Mouse (Mus musculus): Measurements from ENCODE around the gene Emilin2. TPM values are rescaled to one million over a fixed set of nuclear protein-coding genes. Genes with fewer than 3 reads are reported as not detected.

Emilin2 gene
- polyA plus RNA-seq, 1 experiment from 2014 or later = 9.6 TPM

GRCm38 (mm10) chr17:71277701-71278491 lies 33.9 kb downstream of the Emilin2 start:
- H3K4me3 ChIP-seq = no peak overlapping the region
- no peaks in the 10 kb centered on the region for H3K4me1 ChIP-seq
- ATAC-seq (ENCODE audit: low FRiP score) = no peak
- H3K9me3 ChIP-seq (replicated peaks) = no peaks in the 10 kb centered on the region
- H3K4me2 ChIP-seq (replicated peaks) = no peak overlapping the region
- no peak overlapping the region for H3K9ac ChIP-seq
- 0 out of 2 replicates have a peak, but pooled peaks cover 4% of the 10 kb centered on the region for H3K36me3 ChIP-seq
- no peaks in the 10 kb centered on the region for H3K27me3 ChIP-seq
- no peak overlapping the region for H3K27ac ChIP-seq
- WGBS = 93% methylated on average over 6 of the region's 6 CpGs

GRCm38 (mm10) chr17:71276771-71277170 lies 35.0 kb downstream of the Emilin2 start:
- Histone ChIP-seq H3K9me3 (replicated peaks) (no peaks in the 10 kb centered on the region), H3K36me3 (0 out of 2 replicates have a peak, but pooled peaks cover 4% of the 10 kb centered on the region), H3K4me1 (no peaks in the 10 kb centered on the region), H3K27ac (no peak overlapping the region), H3K4me3 (no peak overlapping the region), H3K4me2 (replicated peaks) (no peak overlapping the region), H3K9ac (no peak overlapping the region), H3K27me3 (no peaks in the 10 kb centered on the region)
- 95% methylated on average over 10 of the region's 10 CpGs for WGBS
- no peak for ATAC-seq (ENCODE audit: low FRiP score)

- Histone ChIP-seq H3K9ac (no peak overlapping the region), H3K27ac (no peak overlapping the region), H3K4me1 (no peaks in the 10 kb centered on the region), H3K9me3 (replicated peaks) (no peaks in the 10 kb centered on the region), H3K36me3 (0 out of 2 replicates have a peak, but pooled peaks cover 4% of the 10 kb centered on the region), H3K27me3 (no peaks in the 10 kb centered on the region), H3K4me2 (replicated peaks) (no peak overlapping the region), H3K4me3 (no peak overlapping the region)
- WGBS = 92% methylated on average over 12 of the region's 12 CpGs
- no peak for ATAC-seq (ENCODE audit: low FRiP score)
Observed at GRCm38 (mm10) chr17:71273901-71274300, 37.9 kb downstream of the Emilin2 start.

- WGBS = 89% methylated on average over 3 of the region's 3 CpGs
- Histone ChIP-seq H3K4me2 (replicated peaks) (no peak overlapping the region), H3K36me3 (no peaks in the 10 kb centered on the region), H3K9me3 (replicated peaks) (no peaks in the 10 kb centered on the region), H3K9ac (no peak overlapping the region), H3K4me1 (no peaks in the 10 kb centered on the region), H3K27ac (no peak overlapping the region), H3K27me3 (no peaks in the 10 kb centered on the region), H3K4me3 (no peak overlapping the region)
- 0 out of 2 replicates have a peak, but pooled peaks have one; percentile 16 for ATAC-seq (ENCODE audit: low FRiP score)
Observed at GRCm38 (mm10) chr17:71268599-71268998, 43.2 kb downstream of the Emilin2 start.

- H3K4me3 ChIP-seq = no peak overlapping the region
- H3K9me3 ChIP-seq (replicated peaks) = no peaks in the 10 kb centered on the region
- no peak overlapping the region for H3K4me2 ChIP-seq (replicated peaks)
- 84% methylated on average over 10 of the region's 10 CpGs for WGBS
- ATAC-seq (ENCODE audit: low FRiP score) = 0 out of 2 replicates have a peak, but pooled peaks have one; percentile 38
- H3K36me3 ChIP-seq = no peaks in the 10 kb centered on the region
- no peaks in the 10 kb centered on the region for H3K27me3 ChIP-seq
- no peak overlapping the region for H3K27ac ChIP-seq
- H3K9ac ChIP-seq = no peak overlapping the region
- no peaks in the 10 kb centered on the region for H3K4me1 ChIP-seq
Observed at GRCm38 (mm10) chr17:71268152-71268551, 43.6 kb downstream of the Emilin2 start.

GRCm38 (mm10) chr17:71267374-71267773 lies 44.4 kb downstream of the Emilin2 start:
- WGBS = 88% methylated on average over 8 of the region's 8 CpGs

GRCm38 (mm10) chr17:71265336-71266051 lies 46.3 kb downstream of the Emilin2 start:
- Histone ChIP-seq H3K9ac (no peak overlapping the region), H3K27ac (no peak overlapping the region), H3K4me2 (replicated peaks) (no peak overlapping the region), H3K9me3 (replicated peaks) (no peaks in the 10 kb centered on the region), H3K27me3 (no peaks in the 10 kb centered on the region), H3K36me3 (no peaks in the 10 kb centered on the region), H3K4me3 (no peak overlapping the region), H3K4me1 (no peaks in the 10 kb centered on the region)
- 81% methylated on average over 5 of the region's 5 CpGs for WGBS
- no peak for ATAC-seq (ENCODE audit: low FRiP score)

More at GRCm38 (mm10) chr17:71267374-71267773, 44.4 kb downstream of the Emilin2 start:
- no peak overlapping the region for H3K4me3 ChIP-seq
- H3K9ac ChIP-seq = no peak overlapping the region
- ATAC-seq (ENCODE audit: low FRiP score) = no peak
- no peaks in the 10 kb centered on the region for H3K36me3 ChIP-seq
- no peak overlapping the region for H3K4me2 ChIP-seq (replicated peaks)
- H3K4me1 ChIP-seq = no peaks in the 10 kb centered on the region
- no peaks in the 10 kb centered on the region for H3K9me3 ChIP-seq (replicated peaks)
- H3K27me3 ChIP-seq = no peaks in the 10 kb centered on the region
- no peak overlapping the region for H3K27ac ChIP-seq

GRCm38 (mm10) chr17:71264739-71265138 lies 47.0 kb downstream of the Emilin2 start:
- 75% methylated on average over 4 of the region's 4 CpGs for WGBS
- Histone ChIP-seq H3K27me3 (no peaks in the 10 kb centered on the region), H3K27ac (no peak overlapping the region), H3K36me3 (no peaks in the 10 kb centered on the region), H3K4me1 (no peaks in the 10 kb centered on the region), H3K9ac (no peak overlapping the region), H3K4me3 (no peak overlapping the region), H3K9me3 (replicated peaks) (no peaks in the 10 kb centered on the region), H3K4me2 (replicated peaks) (no peak overlapping the region)
- no peak for ATAC-seq (ENCODE audit: low FRiP score)

GRCm38 (mm10) chr17:71263136-71263535 lies 48.6 kb downstream of the Emilin2 start:
- H3K9me3 ChIP-seq (replicated peaks) = no peaks in the 10 kb centered on the region
- H3K4me3 ChIP-seq = no peak overlapping the region
- no peak overlapping the region for H3K27ac ChIP-seq
- 81% methylated on average over 6 of the region's 6 CpGs for WGBS
- no peaks in the 10 kb centered on the region for H3K36me3 ChIP-seq
- ATAC-seq (ENCODE audit: low FRiP score) = no peak
- no peaks in the 10 kb centered on the region for H3K4me1 ChIP-seq
- H3K9ac ChIP-seq = no peak overlapping the region
- no peak overlapping the region for H3K4me2 ChIP-seq (replicated peaks)
- no peaks in the 10 kb centered on the region for H3K27me3 ChIP-seq

GRCm38 (mm10) chr17:71260658-71261057 lies 51.1 kb downstream of the Emilin2 start:
- 39% methylated on average over 3 of the region's 3 CpGs for WGBS
- no peaks in the 10 kb centered on the region for H3K27me3 ChIP-seq
- H3K27ac ChIP-seq = no peak overlapping the region
- no peak overlapping the region for H3K4me2 ChIP-seq (replicated peaks)
- H3K9ac ChIP-seq = no peak overlapping the region
- no peak overlapping the region for H3K4me3 ChIP-seq
- H3K9me3 ChIP-seq (replicated peaks) = no peaks in the 10 kb centered on the region
- no peaks in the 10 kb centered on the region for H3K36me3 ChIP-seq
- no peak for ATAC-seq (ENCODE audit: low FRiP score)
- H3K4me1 ChIP-seq = no peaks in the 10 kb centered on the region

GRCm38 (mm10) chr17:71259727-71260126 lies 52.1 kb downstream of the Emilin2 start:
- Histone ChIP-seq H3K27me3 (no peaks in the 10 kb centered on the region), H3K4me3 (no peak overlapping the region), H3K27ac (no peak overlapping the region), H3K4me1 (no peaks in the 10 kb centered on the region), H3K9me3 (replicated peaks) (no peaks in the 10 kb centered on the region), H3K9ac (no peak overlapping the region), H3K4me2 (replicated peaks) (no peak overlapping the region), H3K36me3 (no peaks in the 10 kb centered on the region)
- ATAC-seq (ENCODE audit: low FRiP score) = no peak
- WGBS = 79% methylated on average over 11 of the region's 11 CpGs

- Histone ChIP-seq H3K4me3 (no peak overlapping the region), H3K4me1 (no peaks in the 10 kb centered on the region), H3K27me3 (no peaks in the 10 kb centered on the region), H3K36me3 (no peaks in the 10 kb centered on the region), H3K4me2 (replicated peaks) (no peak overlapping the region), H3K9me3 (replicated peaks) (no peaks in the 10 kb centered on the region), H3K27ac (no peak overlapping the region), H3K9ac (no peak overlapping the region)
- no peak for ATAC-seq (ENCODE audit: low FRiP score)
- WGBS = 90% methylated on average over 13 of the region's 13 CpGs
Observed at GRCm38 (mm10) chr17:71256806-71257536, 54.8 kb downstream of the Emilin2 start.
